Mouse (Mus musculus) myocyte (in vitro differentiated cells): ENCODE results near the gene Larp1. TPM values are rescaled to one million over a fixed set of nuclear protein-coding genes. Genes with fewer than 3 reads are reported as not detected.

Source experiments
- H3K27me3 ChIP-seq: one replicate; pipeline ENCODE4 v1.6.1; 2011; ENCODE audit not compliant: control insufficient read depth, insufficient read depth, insufficient read length
- H3K36me3 ChIP-seq: one replicate; pipeline ENCODE4 v1.6.1; 2011; ENCODE audit not compliant: control insufficient read depth, insufficient read depth
- H3K4me2 ChIP-seq: one replicate; pipeline ENCODE4 v1.6.1; 2011; ENCODE audit warnings: low read depth, control low read depth
- H3K4me3 ChIP-seq: one replicate; pipeline ENCODE4 v1.5.1; 2011; ENCODE audit warnings: mild to moderate bottlenecking, control low read depth, moderate library complexity
- H3K79me2 ChIP-seq: one replicate; pipeline ENCODE4 v1.6.1; 2011; ENCODE audit not compliant: control insufficient read depth, insufficient read depth
- H3ac ChIP-seq: one replicate; pipeline ENCODE4 v1.6.1; 2011; ENCODE audit not compliant: control insufficient read depth, insufficient read length
- CEBPB ChIP-seq: IDR thresholded peaks from 2 replicates; pipeline ENCODE4 v1.6.1; 2011; ENCODE audit warnings: mild to moderate bottlenecking, moderate library complexity; ENCODE audit not compliant: poor library complexity, insufficient read depth, severe bottlenecking
- E2F4 ChIP-seq: IDR thresholded peaks from one replicate; pipeline ENCODE4 v1.6.1; 2011; ENCODE audit warnings: mild to moderate bottlenecking, control low read depth, moderate library complexity; ENCODE audit not compliant: insufficient read depth
- MAX ChIP-seq: IDR thresholded peaks from one replicate; pipeline ENCODE4 v1.6.1; 2011; ENCODE audit warnings: low read depth, mild to moderate bottlenecking, control low read depth
- MYOD1 ChIP-seq, 3 experiments: IDR thresholded peaks; one replicate each; pipeline ENCODE4 v1.6.1; 2011; ENCODE audit warnings: control low read depth in 2 of 3, low read depth in 2 of 3, mild to moderate bottlenecking in 2 of 3, moderate library complexity in 1 of 3; ENCODE audit not compliant: insufficient read length in 2 of 3, control insufficient read depth in 1 of 3
- MYOG ChIP-seq, 3 experiments: IDR thresholded peaks; one replicate each; pipeline ENCODE4 v1.6.1; 2011; ENCODE audit warnings: control low read depth in 2 of 3, low read depth in 2 of 3, mild to moderate bottlenecking in 2 of 3; ENCODE audit not compliant: insufficient read length in 2 of 3, control insufficient read depth in 1 of 3, insufficient read depth in 1 of 3
- POLR2A ChIP-seq: IDR thresholded peaks from one replicate; pipeline ENCODE4 v1.6.1; 2011; ENCODE audit warnings: low read depth, mild to moderate bottlenecking, control low read depth, moderate library complexity; ENCODE audit not compliant: insufficient read length
- POLR2AphosphoS2 ChIP-seq: IDR thresholded peaks from one replicate; pipeline ENCODE4 v1.6.1; 2011; ENCODE audit warnings: low read depth, control low read depth; ENCODE audit not compliant: insufficient read length
- REST ChIP-seq: IDR thresholded peaks from one replicate; pipeline ENCODE4 v1.6.1; 2011; ENCODE audit warnings: mild to moderate bottlenecking, control low read depth, moderate library complexity; ENCODE audit not compliant: insufficient read depth, insufficient read length
- SRF ChIP-seq: IDR thresholded peaks from one replicate; pipeline ENCODE4 v1.6.1; 2011; ENCODE audit warnings: low read depth; ENCODE audit not compliant: control insufficient read depth, insufficient read length
- TCF12 ChIP-seq: IDR thresholded peaks from one replicate; pipeline ENCODE4 v1.6.1; 2011; ENCODE audit warnings: mild to moderate bottlenecking, control low read depth; ENCODE audit not compliant: poor library complexity, insufficient read depth, severe bottlenecking
- TCF3 ChIP-seq: IDR thresholded peaks from one replicate; pipeline ENCODE4 v1.6.1; 2011; ENCODE audit warnings: low read depth, control low read depth; ENCODE audit not compliant: insufficient read length
- USF1 ChIP-seq: IDR thresholded peaks from one replicate; pipeline ENCODE4 v1.6.1; 2011; ENCODE audit warnings: low read depth, mild to moderate bottlenecking, control low read depth, moderate library complexity
- polyA plus RNA-seq: library from polyadenylated mRNA; unstranded; fragments of >200 nt; fragmentation: generic; extraction: Trizol; gene quantifications from one replicate; pipeline ENCODE4 v1.2.1, GENCODE M21; 2012; ENCODE audit warnings: missing spikeins

Gene Larp1
- polyA plus RNA-seq, 1 experiment, result 67.6 TPM

DNA sequence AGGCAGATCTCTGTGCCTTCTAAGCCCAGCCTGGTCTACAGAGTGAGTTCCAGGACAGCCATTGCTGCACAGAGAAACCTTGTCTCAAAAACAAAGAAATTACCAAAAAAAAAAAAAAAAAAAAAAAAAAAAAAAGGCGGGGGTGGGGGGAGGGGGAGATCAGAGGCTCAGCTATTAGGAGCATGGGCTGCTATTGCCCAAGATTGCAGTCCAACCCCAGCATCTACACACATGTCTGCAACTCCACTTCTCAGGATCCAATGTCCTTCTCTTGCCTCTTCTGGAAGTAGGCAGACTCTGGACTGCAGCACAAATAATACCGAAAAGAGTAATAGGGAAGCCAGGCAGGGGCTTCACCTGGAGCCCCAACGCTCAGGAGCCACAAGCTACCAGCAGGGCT, 23.4 kb upstream of the Larp1 start:
- no peaks in the 10 kb centered on the region for H3K79me2 ChIP-seq
- H3ac ChIP-seq, result no peak overlapping the region
- no peak overlapping the region for H3K4me2 ChIP-seq
- H3K27me3 ChIP-seq, result no peaks in the 10 kb centered on the region
- TF ChIP-seq E2F4, result no peak
- TF ChIP-seq MAX, result no peak
- no peak for TF ChIP-seq USF1
- TF ChIP-seq POLR2A, result no peak
- no peak for TF ChIP-seq TCF12
- no peak for TF ChIP-seq SRF
- TF ChIP-seq MYOD1 (IDR thresholded peaks at IDR 0.05; ENCODE audit: control insufficient read depth in 1 of 3, insufficient read length in 2 of 3, low read depth in 2 of 3), result no peak
- TF ChIP-seq POLR2AphosphoS2, result no peak
- no peak for TF ChIP-seq REST
- no peak for TF ChIP-seq CEBPB
- TF ChIP-seq TCF3, result no peak
- no peak for TF ChIP-seq MYOG (IDR thresholded peaks at IDR 0.05; ENCODE audit: control insufficient read depth in 1 of 3, insufficient read depth in 1 of 3, insufficient read length in 2 of 3, low read depth in 2 of 3)
- no peaks in the 10 kb centered on the region for H3K36me3 ChIP-seq
- no peak overlapping the region for H3K4me3 ChIP-seq

DNA sequence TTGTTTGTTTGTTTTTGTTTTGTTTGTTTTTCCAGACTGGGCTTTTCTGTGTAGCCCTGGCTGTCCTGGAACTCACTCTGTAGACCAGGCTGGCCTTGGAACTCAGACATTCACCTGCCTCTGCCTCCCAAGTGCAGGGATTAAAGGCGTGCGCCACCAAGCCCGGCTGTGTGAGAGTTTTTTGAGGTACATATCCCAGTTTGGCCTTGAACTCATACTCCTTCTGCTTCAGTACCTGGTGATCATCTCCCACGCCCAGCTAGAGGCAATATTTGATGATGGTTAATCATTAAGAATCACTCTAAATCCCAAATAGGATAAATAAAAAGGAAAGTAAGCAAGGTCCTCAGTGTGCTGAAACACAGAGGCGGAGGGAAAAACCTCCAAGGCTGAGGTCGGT, 22.8 kb upstream of the Larp1 start:
- H3ac ChIP-seq, result no peak overlapping the region
- H3K36me3 ChIP-seq, result no peaks in the 10 kb centered on the region
- no peak overlapping the region for H3K4me2 ChIP-seq
- no peak for TF ChIP-seq USF1
- TF ChIP-seq SRF, result no peak
- no peak for TF ChIP-seq POLR2A
- TF ChIP-seq E2F4, result no peak
- no peak for TF ChIP-seq MYOG (IDR thresholded peaks at IDR 0.05; ENCODE audit: control insufficient read depth in 1 of 3, insufficient read depth in 1 of 3, insufficient read length in 2 of 3, low read depth in 2 of 3)
- no peak for TF ChIP-seq TCF12
- TF ChIP-seq MAX, result no peak
- no peak for TF ChIP-seq REST
- TF ChIP-seq CEBPB, result no peak
- TF ChIP-seq POLR2AphosphoS2, result no peak
- no peak for TF ChIP-seq MYOD1 (IDR thresholded peaks at IDR 0.05; ENCODE audit: control insufficient read depth in 1 of 3, insufficient read length in 2 of 3, low read depth in 2 of 3)
- TF ChIP-seq TCF3, result no peak
- H3K27me3 ChIP-seq, result no peaks in the 10 kb centered on the region
- H3K79me2 ChIP-seq, result no peaks in the 10 kb centered on the region
- no peak overlapping the region for H3K4me3 ChIP-seq

DNA sequence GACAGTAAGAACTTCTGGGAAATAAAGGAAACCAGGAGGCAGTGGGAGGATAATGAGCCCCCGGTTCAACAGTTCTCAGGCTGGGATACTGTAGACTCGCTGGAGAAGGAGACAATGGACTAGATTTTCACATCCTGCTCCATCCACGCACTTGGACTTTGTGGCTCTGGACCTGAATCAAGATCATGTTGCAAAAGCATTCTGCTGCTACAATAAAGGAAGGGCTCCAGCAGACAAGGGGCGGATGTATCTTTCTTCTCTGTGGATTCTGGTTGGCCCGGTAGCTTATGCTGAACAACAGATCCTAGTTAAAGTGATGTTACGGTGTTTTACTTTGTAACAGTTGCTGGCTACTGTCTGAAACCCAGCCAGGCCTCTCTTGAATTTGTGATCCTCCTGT, 22.4 kb upstream of the Larp1 start:
- H3K79me2 ChIP-seq, result no peaks in the 10 kb centered on the region
- no peak overlapping the region for H3K4me3 ChIP-seq
- TF ChIP-seq POLR2AphosphoS2 (no peak), REST (no peak), USF1 (no peak), MYOD1 (IDR thresholded peaks at IDR 0.05; ENCODE audit: control insufficient read depth in 1 of 3, insufficient read length in 2 of 3, low read depth in 2 of 3) (no peak), MAX (no peak), TCF12 (no peak), CEBPB (no peak), TCF3 (no peak), MYOG (IDR thresholded peaks at IDR 0.05; ENCODE audit: control insufficient read depth in 1 of 3, insufficient read depth in 1 of 3, insufficient read length in 2 of 3, low read depth in 2 of 3) (no peak), POLR2A (no peak), E2F4 (no peak), SRF (no peak)
- H3K27me3 ChIP-seq, result no peaks in the 10 kb centered on the region
- H3ac ChIP-seq, result no peak overlapping the region
- H3K4me2 ChIP-seq, result no peak overlapping the region
- H3K36me3 ChIP-seq, result no peaks in the 10 kb centered on the region

DNA sequence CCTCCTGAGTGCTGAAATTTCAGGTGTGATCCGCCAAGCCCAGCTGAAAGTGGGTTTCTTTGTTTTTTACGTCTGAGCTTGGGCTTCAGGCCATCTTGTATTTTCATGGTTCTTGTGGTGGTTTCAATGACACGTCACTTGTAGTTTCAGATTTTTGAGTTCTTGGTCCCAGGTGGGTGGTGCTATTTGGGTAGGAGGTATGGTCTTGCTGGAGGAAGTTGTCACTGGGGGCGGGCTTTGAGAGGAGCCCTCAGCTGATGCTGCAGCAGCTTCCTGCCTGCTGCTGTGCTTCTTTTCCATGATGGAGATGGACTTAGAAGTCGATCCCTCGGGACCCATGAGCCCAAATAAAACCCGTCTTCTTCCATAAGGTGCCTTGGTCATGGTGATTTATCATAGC, 22.0 kb upstream of the Larp1 start:
- H3K4me3 ChIP-seq, result no peak overlapping the region
- no peaks in the 10 kb centered on the region for H3K27me3 ChIP-seq
- H3K4me2 ChIP-seq, result no peak overlapping the region
- H3K36me3 ChIP-seq, result no peaks in the 10 kb centered on the region
- H3K79me2 ChIP-seq, result no peaks in the 10 kb centered on the region
- no peak overlapping the region for H3ac ChIP-seq
- TF ChIP-seq USF1 (no peak), MAX (no peak), POLR2AphosphoS2 (no peak), POLR2A (no peak), SRF (no peak), CEBPB (no peak), REST (no peak), MYOD1 (IDR thresholded peaks at IDR 0.05; ENCODE audit: control insufficient read depth in 1 of 3, insufficient read length in 2 of 3, low read depth in 2 of 3) (no peak), TCF3 (no peak), MYOG (IDR thresholded peaks at IDR 0.05; ENCODE audit: control insufficient read depth in 1 of 3, insufficient read depth in 1 of 3, insufficient read length in 2 of 3, low read depth in 2 of 3) (no peak), E2F4 (no peak)
